Mouse (Mus musculus) heart, postnatal 0 days (tissue): ENCODE measurements around the gene Cpa1.

Experiments used
- CTCF ChIP-seq: IDR thresholded peaks from 2 replicates; pipeline ENCODE4 v1.5.1; 2016; ENCODE audit warnings: antibody characterized with exemption, control low read depth, low read depth
- EP300 ChIP-seq: IDR thresholded peaks from 2 replicates; pipeline ENCODE4 v1.6.1; 2016; ENCODE audit warnings: antibody characterized with exemption, low read depth

- TF ChIP-seq EP300 (no peak), CTCF (no peak)
Measured at GRCm38 (mm10) chr6:30677591-30677990, 38.6 kb downstream of the Cpa1 start.
